Comparison of ENCODE assay signal across 16 mouse cellular contexts in the genomic region with DNA sequence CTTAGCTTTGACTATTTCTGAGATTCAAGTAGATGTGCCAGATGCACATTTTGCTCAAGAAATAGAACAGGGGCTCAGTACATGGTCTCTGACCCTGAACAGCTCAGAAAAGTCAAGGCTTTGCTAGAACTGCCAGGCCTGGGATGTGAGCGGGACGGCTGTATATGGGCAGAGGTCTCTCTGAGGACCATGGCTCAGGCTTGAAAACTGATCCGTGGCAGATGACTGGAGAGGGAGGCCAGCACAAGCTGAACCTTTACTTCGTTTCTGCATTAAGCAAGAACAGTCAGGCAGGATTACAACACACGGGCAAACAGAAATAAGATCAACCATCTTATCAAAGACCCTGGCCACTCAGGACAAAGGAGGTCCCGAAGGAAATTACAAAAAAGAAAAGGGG.
DNase-seq lines count a peak whose midpoint lies in the region; ATAC-seq and TF ChIP-seq lines count a peak whose summit lies in the region.
"Had no signal": no experiment of that assay in that cellular context is flagged by ENCODE, and none has a peak within 500 bp of the region (broad histone marks: within the 10 kb centered on the region; RNA-seq: fewer than 3 reads in every experiment).

No protein-coding gene starts in this region.

- intact Hi-C loops in gastrocnemius, adult 2 months (cut with DNase I): loop anchor here (1.0 kb wide), 1 partner anchor 59 kb away; no protein-coding TSS in a partner anchor
- intact Hi-C loops in heart, postnatal 10 days (cut with DNase I): no loop called here

- peak; percentile 69 for DNase-seq in gastrocnemius, adult 2 months
- DNase-seq in gastrocnemius, postnatal 10 days: no peak
- no peak for DNase-seq in heart, postnatal 10 days
- no peak for DNase-seq in lung, postnatal 0 days (ENCODE audit: low spot score)
- DNase-seq in lung, adult 2 months: no peak
- DNase-seq in forebrain, embryonic 11.5 days (ENCODE audit: low spot score): no peak
- DNase-seq: cerebellum, postnatal 36 days; kidney, adult 2 months had no signal

- 65% methylated on average over 6 of the region's 6 CpGs for WGBS in heart, embryonic 16.5 days
- 56% methylated on average over 6 of the region's 6 CpGs for WGBS in lung, postnatal 0 days
- WGBS in lung, adult 2 months: 62% methylated on average over 6 of the region's 6 CpGs
- 82% methylated on average over 6 of the region's 6 CpGs for WGBS in forebrain, embryonic 11.5 days

- H3K27me3 ChIP-seq in heart, embryonic 16.5 days (ENCODE audit: control insufficient read depth, insufficient read depth, low read length): no peaks in the 10 kb centered on the region
- no peaks in the 10 kb centered on the region for H3K27me3 ChIP-seq in lung, postnatal 0 days (replicated peaks; ENCODE audit: insufficient read depth, low read length)
- H3K27me3 ChIP-seq in forebrain, embryonic 11.5 days (ENCODE audit: control insufficient read depth, insufficient read depth, low read length): no peaks in the 10 kb centered on the region
- H3K27me3 ChIP-seq: hindbrain, embryonic 12.5 days; midbrain, embryonic 13.5 days; neural tube, embryonic 13.5 days had no signal

- H3K27ac ChIP-seq in gastrocnemius, adult 2 months: peak overlapping the region; percentile 97
- H3K27ac ChIP-seq in heart, embryonic 16.5 days (ENCODE audit: low read length): peak overlapping the region; percentile 38
- 0 out of 2 replicates have a peak overlapping the region, but pooled peaks have one; percentile 7 for H3K27ac ChIP-seq in lung, postnatal 0 days (ENCODE audit: low read length)
- H3K27ac ChIP-seq in forebrain, embryonic 11.5 days (ENCODE audit: low read depth, low read length): no peak overlapping the region
- H3K27ac ChIP-seq: hindbrain, embryonic 12.5 days; midbrain, embryonic 13.5 days; neural tube, embryonic 13.5 days had no signal

- TF ChIP-seq EP300 in lung, postnatal 0 days (IDR thresholded peaks at IDR 0.05): no peak

- H3K9me3 ChIP-seq in heart, embryonic 16.5 days (replicated peaks; ENCODE audit: control insufficient read depth, low read length): no peaks in the 10 kb centered on the region
- no peaks in the 10 kb centered on the region for H3K9me3 ChIP-seq in lung, postnatal 0 days (ENCODE audit: low read length)
- H3K9me3 ChIP-seq in forebrain, embryonic 11.5 days (ENCODE audit: control insufficient read depth, low read length): no peaks in the 10 kb centered on the region
- H3K9me3 ChIP-seq: hindbrain, embryonic 12.5 days; midbrain, embryonic 13.5 days; neural tube, embryonic 13.5 days had no signal

- no peak for ATAC-seq in heart, embryonic 16.5 days (replicated peaks; ENCODE audit: extremely low read depth, insufficient read depth, low FRiP score)
- no peak for ATAC-seq in lung, postnatal 0 days
- ATAC-seq in forebrain, embryonic 11.5 days (replicated peaks; ENCODE audit: low FRiP score): no peak
- ATAC-seq: CD4-positive, CD25-positive, alpha-beta regulatory T cell, adult 4 months; inflammation-experienced regulatory T-cells, adult 6 months had no signal

- no peak for TF ChIP-seq CTCF in gastrocnemius, adult 2 months (IDR thresholded peaks at IDR 0.05)
- TF ChIP-seq CTCF in lung, postnatal 0 days (IDR thresholded peaks at IDR 0.05): no peak
- TF ChIP-seq CTCF in lung, adult 2 months (IDR thresholded peaks at IDR 0.05; ENCODE audit: insufficient read depth, low read length): no peak

- H3K4me1 ChIP-seq in heart, embryonic 16.5 days (ENCODE audit: control insufficient read depth, insufficient read depth, low read length): peaks cover 35% of the 10 kb centered on the region
- peaks cover 11% of the 10 kb centered on the region for H3K4me1 ChIP-seq in lung, postnatal 0 days (ENCODE audit: insufficient read depth, low read depth, low read length)
- H3K4me1 ChIP-seq in lung, adult 2 months (ENCODE audit: control insufficient read depth, insufficient read depth, low read length): peaks cover 18% of the 10 kb centered on the region
- no peaks in the 10 kb centered on the region; the same call in 1 of the 2 replicates for H3K4me1 ChIP-seq in forebrain, embryonic 11.5 days (replicated peaks; ENCODE audit: control insufficient read depth, insufficient read depth, low read length)

- H3K9ac ChIP-seq in heart, embryonic 16.5 days (ENCODE audit: low read length): no peak overlapping the region
- H3K9ac ChIP-seq in lung, postnatal 0 days (replicated peaks; ENCODE audit: low read depth): no peak overlapping the region
- H3K9ac ChIP-seq in forebrain, embryonic 11.5 days (ENCODE audit: low read length): no peak overlapping the region
- H3K9ac ChIP-seq: hindbrain, embryonic 12.5 days; midbrain, embryonic 13.5 days; neural tube, embryonic 13.5 days had no signal

- no peak for TF ChIP-seq POLR2A in lung, adult 2 months (IDR thresholded peaks at IDR 0.05; ENCODE audit: borderline replicate concordance, extremely low read depth, low read depth, low read length)

- peak overlapping the region; percentile 66 for H3K4me3 ChIP-seq in gastrocnemius, adult 2 months
- H3K4me3 ChIP-seq in heart, embryonic 16.5 days (ENCODE audit: low read length): no peak overlapping the region
- no peak overlapping the region for H3K4me3 ChIP-seq in lung, postnatal 0 days (ENCODE audit: low read depth, low read length)
- no peak overlapping the region for H3K4me3 ChIP-seq in lung, adult 2 months (replicated peaks; ENCODE audit: extremely low read depth, low read depth, low read length)
- H3K4me3 ChIP-seq in forebrain, embryonic 11.5 days (ENCODE audit: low read depth, low read length): no peak overlapping the region
- H3K4me3 ChIP-seq: erythroblast, embryonic 14.5 days; hindbrain, embryonic 12.5 days; midbrain, embryonic 13.5 days; neural tube, embryonic 13.5 days had no signal

- H3K4me2 ChIP-seq in heart, embryonic 16.5 days (ENCODE audit: low read depth, low read length): no peak overlapping the region
- no peak overlapping the region for H3K4me2 ChIP-seq in lung, postnatal 0 days (replicated peaks; ENCODE audit: low read depth, low read length)
- H3K4me2 ChIP-seq in forebrain, embryonic 11.5 days (ENCODE audit: low read depth, low read length, severe bottlenecking): no peak overlapping the region
- H3K4me2 ChIP-seq: liver, embryonic 11.5 days had no signal

- peaks cover 6% of the 10 kb centered on the region for H3K36me3 ChIP-seq in heart, embryonic 16.5 days (ENCODE audit: control insufficient read depth, insufficient read depth)
- H3K36me3 ChIP-seq in lung, postnatal 0 days (ENCODE audit: insufficient read depth, low read length): no peaks in the 10 kb centered on the region
- no peaks in the 10 kb centered on the region for H3K36me3 ChIP-seq in forebrain, embryonic 11.5 days (ENCODE audit: control insufficient read depth, insufficient read depth, low read length)
- H3K36me3 ChIP-seq: hindbrain, embryonic 12.5 days; midbrain, embryonic 13.5 days; neural tube, embryonic 13.5 days had no signal
